Mouse (Mus musculus) stomach, postnatal 0 days (tissue): Measurements from ENCODE around the gene Uqcc3. TPM values are rescaled to one million over a fixed set of nuclear protein-coding genes. Genes with fewer than 3 reads are reported as not detected.

Experiments
- ATAC-seq: fragments of 200-750 bp; cut with Nextera tagmentation; 2 replicates; pipeline ENCODE4 v1.8.0; 2017; ENCODE audit not compliant: low FRiP score, low TSS enrichment
- DNase-seq: peaks from one replicate; pipeline ENCODE4 v3.0.0-alpha.2; 2016; ENCODE audit warnings: low spot score
- H3K27ac ChIP-seq: fragments of 300-500 bp; sonication (generic); replicated peaks from 2 replicates; pipeline ENCODE4 v1.5.1; 2014; ENCODE audit warnings: mild to moderate bottlenecking, control low read depth
- H3K27me3 ChIP-seq: fragments of 300-500 bp; sonication (generic); 2 replicates; pipeline ENCODE4 v1.6.1; 2014; ENCODE audit warnings: low read length; ENCODE audit not compliant: control insufficient read depth, insufficient read depth
- H3K36me3 ChIP-seq: fragments of 300-500 bp; sonication (generic); 2 replicates; pipeline ENCODE4 v1.6.1; 2014; ENCODE audit warnings: low read length, mixed read lengths; ENCODE audit not compliant: control insufficient read depth, insufficient read depth
- H3K4me1 ChIP-seq: fragments of 300-500 bp; sonication (generic); replicated peaks from 2 replicates; pipeline ENCODE4 v1.6.1; 2014; ENCODE audit warnings: antibody characterized with exemption; ENCODE audit not compliant: control insufficient read depth, insufficient read depth
- H3K4me2 ChIP-seq: fragments of 300-500 bp; sonication (generic); replicated peaks from 2 replicates; pipeline ENCODE4 v1.6.1; 2014; ENCODE audit warnings: low read depth, mild to moderate bottlenecking, control low read depth, moderate library complexity
- H3K4me3 ChIP-seq: fragments of 300-500 bp; sonication (generic); 2 replicates; pipeline ENCODE4 v1.5.1; 2014; ENCODE audit warnings: low read depth, low read length, control low read depth
- H3K9ac ChIP-seq: fragments of 300-500 bp; sonication (generic); 2 replicates; pipeline ENCODE4 v1.6.1; 2014; ENCODE audit warnings: mild to moderate bottlenecking, low read length, control low read depth, mixed read lengths
- H3K9me3 ChIP-seq: fragments of 300-500 bp; sonication (generic); 2 replicates; pipeline ENCODE4 v1.6.1; 2016; ENCODE audit warnings: low read length; ENCODE audit not compliant: control insufficient read depth
- CTCF ChIP-seq: IDR thresholded peaks from 2 replicates; pipeline ENCODE4 v1.5.1; 2016; ENCODE audit warnings: antibody characterized with exemption, low read depth, mild to moderate bottlenecking, moderate library complexity
- EP300 ChIP-seq: optimal IDR thresholded peaks from 2 replicates; pipeline ENCODE3; 2016; ENCODE audit warnings: antibody characterized with exemption
- WGBS: fragments of 180-500 bp; shearing (Covaris S2); extraction: QIAGEN DNeasy Blood & Tissue Kit; methylation state at CpG from one replicate; pipeline ENCODE4 v1.1.7; 2014; 5-methylcytosine and 5-hydroxymethylcytosine counted together
- polyA plus RNA-seq: library from polyadenylated mRNA; unstranded; fragments of >200 nt; fragmentation: Nextera tagmentation; extraction: Ambion mirVana; gene quantifications from 2 replicates; pipeline ENCODE4 v1.2.1, GENCODE M21; 2015

Gene Uqcc3
- polyA plus RNA-seq, 1 experiment from 2014 or later: 85.2 TPM

- Histone ChIP-seq H3K27me3 (no peaks in the 10 kb centered on the region), H3K4me2 (no peak overlapping the region), H3K4me1 (no peaks in the 10 kb centered on the region), H3K36me3 (peaks cover 57% of the 10 kb centered on the region), H3K9me3 (no peaks in the 10 kb centered on the region), H3K27ac (no peak overlapping the region), H3K9ac (no peak overlapping the region), H3K4me3 (no peak overlapping the region)
- DNase-seq (no peak), ATAC-seq (no peak)
- WGBS: 98% methylated on average over 3 of the region's 3 CpGs
- TF ChIP-seq EP300 (no peak), CTCF (no peak)
Measured at GRCm38 (mm10) chr19:8914212-8914611, 33.5 kb upstream of the Uqcc3 start.

DNA sequence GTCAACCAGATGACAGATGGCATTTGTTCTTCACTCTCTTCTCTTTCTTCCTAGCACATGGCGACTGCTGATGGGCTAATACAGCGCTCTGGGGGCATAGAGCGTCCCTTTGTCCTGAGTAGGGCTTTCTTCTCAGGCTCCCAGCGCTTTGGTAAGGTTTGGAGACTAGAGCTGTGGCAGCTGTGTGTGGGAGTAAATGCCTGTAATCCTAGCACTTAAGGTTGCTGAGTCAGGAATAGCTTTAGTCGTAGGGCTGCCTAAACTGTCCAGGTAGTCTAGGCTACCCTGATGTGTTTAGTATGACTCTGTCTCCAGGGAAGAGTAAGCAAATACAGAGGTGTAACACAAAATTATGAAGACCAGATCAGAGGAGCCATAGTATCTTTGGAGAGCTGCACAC lies 31.1 kb upstream of the Uqcc3 start:
- no peak for TF ChIP-seq CTCF
- TF ChIP-seq EP300: no peak
- no peaks in the 10 kb centered on the region for H3K27me3 ChIP-seq
- DNase-seq: no peak
- no peaks in the 10 kb centered on the region for H3K4me1 ChIP-seq
- 94% methylated on average over 5 of the region's 5 CpGs for whole genome bisulfite sequencing
- no peak overlapping the region for H3K9ac ChIP-seq
- H3K4me3 ChIP-seq: no peak overlapping the region
- H3K27ac ChIP-seq: no peak overlapping the region
- H3K36me3 ChIP-seq: peaks cover 74% of the 10 kb centered on the region
- H3K4me2 ChIP-seq: no peak overlapping the region
- H3K9me3 ChIP-seq: no peaks in the 10 kb centered on the region
- no peak for ATAC-seq

- 93% methylated on average over 6 of the region's 6 CpGs for WGBS
- H3K36me3 ChIP-seq: peaks cover 52% of the 10 kb centered on the region
- ATAC-seq (no peak), DNase-seq (no peak)
- H3K4me3 ChIP-seq: no peak overlapping the region
- no peak overlapping the region for H3K4me2 ChIP-seq
- no peak overlapping the region for H3K27ac ChIP-seq
- TF ChIP-seq CTCF (no peak), EP300 (no peak)
- no peaks in the 10 kb centered on the region for H3K4me1 ChIP-seq
- no peaks in the 10 kb centered on the region for H3K9me3 ChIP-seq
- no peak overlapping the region for H3K9ac ChIP-seq
- no peaks in the 10 kb centered on the region for H3K27me3 ChIP-seq
Measured at GRCm38 (mm10) chr19:8908531-8908930, 27.8 kb upstream of the Uqcc3 start.

- Histone ChIP-seq H3K9me3 (no peaks in the 10 kb centered on the region), H3K27ac (no peak overlapping the region), H3K4me2 (no peak overlapping the region), H3K27me3 (no peaks in the 10 kb centered on the region), H3K9ac (no peak overlapping the region), H3K4me3 (no peak overlapping the region), H3K4me1 (no peaks in the 10 kb centered on the region), H3K36me3 (peaks cover 20% of the 10 kb centered on the region)
- ATAC-seq (no peak), DNase-seq (no peak)
- TF ChIP-seq CTCF: no peak
- no peak for TF ChIP-seq EP300
- WGBS: 91% methylated on average over 5 of the region's 5 CpGs
Measured at GRCm38 (mm10) chr19:8903412-8903811, 22.7 kb upstream of the Uqcc3 start.

- no peak for DNase-seq
- H3K36me3 ChIP-seq: peaks cover 11% of the 10 kb centered on the region; the same call in 1 of the 2 replicates
- H3K4me3 ChIP-seq: peak overlapping the region; percentile 82
- H3K9me3 ChIP-seq: no peaks in the 10 kb centered on the region
- peak overlapping the region; percentile 87 for H3K4me2 ChIP-seq
- no peaks in the 10 kb centered on the region for H3K27me3 ChIP-seq
- no peak overlapping the region for H3K27ac ChIP-seq
- no peak for TF ChIP-seq CTCF
- TF ChIP-seq EP300: no peak
- peak overlapping the region; percentile 83 for H3K9ac ChIP-seq
- ATAC-seq: no peak
- 0 out of 2 replicates have a peak, but pooled peaks cover 3% of the 10 kb centered on the region for H3K4me1 ChIP-seq
- 26% methylated on average over 3 of the region's 3 CpGs for WGBS
Measured at GRCm38 (mm10) chr19:8899079-8899478, 18.4 kb upstream of the Uqcc3 start.

GRCm38 (mm10) chr19:8898576-8898975 lies 17.9 kb upstream of the Uqcc3 start:
- Histone ChIP-seq H3K4me3 (peak overlapping the region; percentile 82), H3K4me1 (0 out of 2 replicates have a peak, but pooled peaks cover 3% of the 10 kb centered on the region), H3K9ac (peak overlapping the region; percentile 83), H3K27me3 (no peaks in the 10 kb centered on the region), H3K27ac (peak overlapping the region; percentile 83), H3K4me2 (peak overlapping the region; percentile 87), H3K9me3 (no peaks in the 10 kb centered on the region), H3K36me3 (peaks cover 11% of the 10 kb centered on the region; the same call in 1 of the 2 replicates)
- 3% methylated on average over 13 of the region's 13 CpGs for WGBS
- DNase-seq (no peak), ATAC-seq (no peak)
- no peak for TF ChIP-seq EP300
- no peak for TF ChIP-seq CTCF
